Mouse (Mus musculus) hematopoietic stem cell, adult 5-6 weeks (primary cell): ENCODE results near the gene Nlgn2. TPM values are rescaled to one million over a fixed set of nuclear protein-coding genes. Genes with fewer than 3 reads are reported as not detected.

Experiments used
- ATAC-seq, 2 experiments: fragments of 125-278 bp in 1 of 2; replicated peaks in 1 of 2; 2 replicates each; pipeline ENCODE4 v1.8.0; 2016 to 2017; ENCODE audit warnings: inconsistent platforms in 2 of 2, mild to moderate bottlenecking in 2 of 2, moderate number of reproducible peaks in 2 of 2, low read depth in 1 of 2, moderate TSS enrichment in 1 of 2; ENCODE audit not compliant: low FRiP score in 2 of 2, poor library complexity in 2 of 2, severe bottlenecking in 2 of 2, insufficient read depth in 1 of 2, low TSS enrichment in 1 of 2
- total RNA-seq: library from RNA; stranded (forward); fragments of 172-1452, 232-1000 nt; gene quantifications from 2 replicates; pipeline ENCODE4 v1.2.3, GENCODE M21; 2017

Gene Nlgn2
- total RNA-seq, 1 experiment from 2014 or later, result 8.7 TPM

DNA sequence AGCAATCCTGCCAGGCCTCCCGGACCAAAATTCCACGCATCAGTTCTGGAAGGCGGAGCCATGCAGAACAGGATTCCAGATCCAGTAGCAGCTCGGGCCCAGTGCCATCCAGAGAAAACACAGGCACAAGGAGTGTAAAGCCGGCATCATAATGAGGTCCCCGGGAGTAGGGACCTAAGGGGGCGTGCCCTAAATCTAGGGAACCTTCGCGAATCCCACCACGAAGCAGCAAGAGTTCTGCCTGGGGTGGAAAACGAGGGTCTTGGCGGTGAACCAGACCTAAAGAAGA is 33.0 kb downstream of the Nlgn2 start:
- no peak for ATAC-seq

DNA sequence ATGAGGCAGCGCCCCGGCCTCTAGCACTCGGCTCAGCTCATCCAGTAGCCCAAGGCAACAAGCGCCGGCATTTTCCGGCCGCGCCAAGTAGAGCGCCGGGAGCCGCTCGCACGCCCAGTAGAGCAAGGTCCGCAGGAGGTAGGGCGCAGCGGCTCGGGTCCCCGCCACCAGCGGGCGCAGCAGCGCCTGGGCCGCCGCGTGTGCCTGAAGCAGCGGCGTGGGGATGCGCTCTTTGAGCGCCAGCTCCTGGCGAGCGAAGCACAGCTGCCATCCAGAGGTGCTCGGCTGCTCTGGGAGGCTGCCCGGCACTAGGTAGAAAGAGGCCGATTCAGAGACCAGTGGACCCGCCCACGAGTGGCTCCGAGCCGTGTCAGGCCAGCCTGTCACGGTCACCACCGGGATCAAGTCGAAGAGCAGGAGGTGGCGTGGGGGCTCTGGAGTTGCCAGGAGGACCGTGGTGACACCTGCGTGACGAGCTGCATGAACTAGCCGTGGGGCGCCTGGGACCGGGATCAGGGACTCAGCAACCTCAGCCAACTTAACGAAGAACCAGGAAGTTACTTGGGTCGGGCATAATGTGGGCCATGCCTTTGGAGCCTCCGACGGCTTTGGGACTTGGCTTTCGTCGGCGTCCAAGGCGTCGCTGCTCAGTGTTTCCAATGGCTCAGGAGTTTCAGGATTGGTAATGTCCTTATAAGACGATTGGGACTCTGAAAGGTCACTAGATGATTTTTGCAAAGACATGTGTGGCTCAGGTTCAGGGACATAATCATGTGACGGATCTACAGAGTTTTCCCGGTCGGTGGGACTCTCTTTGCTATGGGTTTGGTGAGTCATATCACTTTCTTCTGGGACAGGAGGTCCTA is 33.6 kb downstream of the Nlgn2 start:
- ATAC-seq, result peak; percentile 23 to 59; a peak in 3 of 4 replicates

DNA sequence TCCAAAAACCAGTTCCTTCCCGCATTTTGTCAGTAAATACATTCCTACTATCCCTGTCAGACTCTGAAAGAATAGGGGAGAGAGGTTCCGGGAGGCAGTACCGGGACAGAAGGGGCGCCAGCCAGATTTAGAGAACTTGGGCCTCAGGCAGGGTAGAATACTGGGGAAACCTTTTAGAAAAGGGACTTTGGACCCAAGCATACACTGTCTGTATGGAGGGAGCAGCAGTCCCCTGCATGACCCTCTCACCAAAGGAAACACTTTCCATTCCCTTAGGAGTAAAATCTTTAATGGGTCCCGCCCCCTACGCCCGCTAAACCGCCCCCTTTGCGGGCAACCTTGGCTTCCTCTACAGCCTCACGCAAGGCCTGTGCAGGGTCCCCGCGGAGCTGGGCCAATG is 34.3 kb downstream of the Nlgn2 start:
- no peak for ATAC-seq

DNA sequence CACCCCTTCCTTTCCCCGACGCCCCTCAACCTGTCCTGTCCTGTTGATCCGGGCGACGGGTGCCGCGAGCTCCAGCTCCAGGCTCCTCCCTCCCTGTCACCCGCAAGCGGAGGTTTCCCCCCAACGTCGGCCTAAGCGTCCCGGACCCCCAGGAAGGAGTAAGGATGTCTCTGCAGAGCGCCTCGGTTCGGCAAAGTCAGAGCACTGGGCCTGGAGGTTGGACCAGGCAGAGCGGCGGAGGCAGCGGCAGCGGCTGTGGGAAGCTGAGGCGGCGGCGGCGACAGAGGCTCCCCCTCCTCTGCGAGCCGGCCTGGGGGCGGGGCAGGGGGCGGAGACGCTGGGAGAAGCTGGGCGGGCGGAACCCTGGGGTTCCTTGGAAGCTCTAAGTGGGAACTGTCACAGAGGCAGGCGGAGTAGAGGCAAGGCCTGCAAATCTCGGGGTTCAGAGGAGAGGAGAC is 34.9 kb downstream of the Nlgn2 start:
- peak; percentile 40 to 43; a peak in 3 of 4 replicates for ATAC-seq

DNA sequence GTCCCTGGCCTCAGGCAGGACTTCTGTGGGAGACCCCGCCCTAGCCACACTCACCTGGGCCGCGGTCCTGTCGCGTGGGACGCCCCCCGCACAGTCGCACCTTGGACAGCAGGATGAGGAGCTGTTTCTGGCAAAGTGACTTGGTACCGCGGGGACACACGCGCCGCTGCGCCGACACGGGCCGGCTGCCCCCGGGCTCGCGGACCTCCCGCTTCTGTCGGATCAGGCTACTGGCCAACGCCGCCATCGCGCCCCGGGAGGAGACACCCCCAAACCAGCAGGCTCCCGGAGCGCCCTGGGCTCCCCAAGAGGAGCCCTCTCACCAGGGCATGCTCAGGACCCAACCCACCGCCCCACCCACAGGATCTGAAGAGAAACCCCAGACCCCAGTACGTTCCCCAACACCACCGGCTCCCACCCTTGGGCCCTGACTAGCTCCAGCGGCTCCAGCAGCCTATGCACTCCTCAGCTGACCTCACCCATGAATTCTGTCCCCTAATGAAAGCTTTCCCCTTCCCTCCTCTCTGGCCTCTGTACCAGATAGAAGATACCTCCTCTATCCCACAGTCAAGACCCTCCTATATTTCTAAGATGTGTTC is 36.1 kb downstream of the Nlgn2 start, which contains the start of gene Fgf11:
Fgf11 (minus strand) TSS at position 479 of the 599 bp plus-strand sequence.
- ATAC-seq, result no peak

DNA sequence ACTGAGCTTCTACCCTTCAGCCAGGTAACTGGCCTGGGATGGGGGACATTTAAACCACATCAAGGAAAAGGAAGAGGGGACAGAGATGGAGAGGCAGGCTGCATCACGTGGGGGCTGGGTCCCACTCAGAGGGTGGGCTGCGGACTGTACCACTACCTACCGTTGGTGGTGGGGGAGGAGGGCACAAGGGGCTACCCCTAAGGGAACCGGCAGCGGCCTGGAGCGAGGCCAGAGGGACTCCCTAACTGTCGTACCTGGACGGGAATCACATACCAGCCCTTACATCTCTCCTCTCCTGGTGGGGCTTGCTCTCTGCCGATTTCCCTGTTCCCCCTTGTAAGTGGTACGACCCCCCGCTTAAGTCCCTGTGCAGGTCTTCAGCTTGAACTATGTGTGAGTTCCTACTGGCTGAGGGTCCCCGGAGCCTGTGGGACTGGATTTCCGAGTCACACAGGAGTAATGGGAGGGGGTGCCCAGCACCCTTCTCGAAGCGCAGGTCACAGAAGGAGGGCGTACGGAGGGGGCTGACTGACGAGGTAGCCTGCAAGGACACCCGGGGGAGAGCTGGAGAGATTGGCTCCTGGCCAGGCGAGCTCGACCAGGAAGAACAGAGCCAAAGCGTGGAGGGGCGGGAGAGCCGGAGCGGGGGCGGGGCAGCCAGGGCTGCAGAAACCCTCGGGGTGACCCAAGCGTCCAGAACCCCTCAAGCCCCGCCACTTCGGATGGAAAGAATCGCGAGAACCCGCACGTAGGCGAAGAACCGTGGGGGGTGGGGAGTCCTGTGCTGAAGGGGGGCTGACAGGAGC is 37.0 kb downstream of the Nlgn2 start:
- no peak for ATAC-seq

GRCm38 (mm10) chr11:69800138-69800391 is 37.5 kb downstream of the Nlgn2 start:
- no peak; a peak in 1 of 4 replicates for ATAC-seq

GRCm38 (mm10) chr11:69799394-69800137 is 38.0 kb downstream of the Nlgn2 start:
- ATAC-seq, result no peak

GRCm38 (mm10) chr11:69797924-69798323 is 39.7 kb downstream of the Nlgn2 start:
- no peak for ATAC-seq

- ATAC-seq, result no peak
These were observed 41.6 kb downstream of the Nlgn2 start for GRCm38 (mm10) chr11:69795983-69796435.

DNA sequence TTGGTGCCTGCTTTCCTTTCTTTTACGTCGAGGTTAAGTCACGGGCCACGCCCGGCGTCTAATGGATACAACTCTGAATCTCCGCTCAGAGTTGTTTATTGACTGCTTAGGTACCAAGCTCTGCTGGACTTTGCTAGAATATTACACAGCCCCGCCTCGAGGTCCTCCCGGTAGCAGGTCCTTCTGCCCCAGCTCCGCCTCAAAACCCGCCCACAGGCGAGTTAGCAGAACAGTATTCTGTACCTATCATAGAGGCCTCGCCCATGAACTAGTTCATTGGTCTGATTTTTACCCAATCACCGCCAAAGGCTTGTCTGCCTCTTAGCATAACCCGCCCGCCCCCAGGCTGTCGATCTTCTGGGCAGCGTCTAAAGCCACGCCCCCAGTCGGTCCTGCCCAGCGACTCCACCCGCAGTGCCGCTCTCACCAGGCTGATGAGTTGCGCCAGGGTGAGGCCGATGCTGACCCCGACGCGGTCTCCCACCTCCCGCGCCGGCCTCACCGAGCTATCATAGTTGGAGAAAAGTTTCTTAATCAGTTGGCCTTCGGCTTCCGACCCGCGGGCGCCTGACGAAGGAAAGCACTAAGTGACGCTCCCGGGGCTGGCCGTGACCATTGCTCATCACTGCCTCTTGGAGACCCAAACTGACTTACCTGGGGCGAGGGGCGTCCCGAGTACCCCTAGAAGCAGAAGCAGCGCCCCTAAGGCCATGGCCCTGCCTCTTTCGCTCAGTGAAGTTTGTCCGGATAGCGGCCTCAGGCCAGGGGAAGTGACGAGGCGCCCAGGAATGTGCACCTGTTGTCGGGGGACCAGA is 42.2 kb downstream of the Nlgn2 start, which contains the start of gene Chrnb1:
Chrnb1 (minus strand) TSS at position 776 of the 815 bp plus-strand sequence.
- ATAC-seq, result peak; percentile 94 to 97

DNA sequence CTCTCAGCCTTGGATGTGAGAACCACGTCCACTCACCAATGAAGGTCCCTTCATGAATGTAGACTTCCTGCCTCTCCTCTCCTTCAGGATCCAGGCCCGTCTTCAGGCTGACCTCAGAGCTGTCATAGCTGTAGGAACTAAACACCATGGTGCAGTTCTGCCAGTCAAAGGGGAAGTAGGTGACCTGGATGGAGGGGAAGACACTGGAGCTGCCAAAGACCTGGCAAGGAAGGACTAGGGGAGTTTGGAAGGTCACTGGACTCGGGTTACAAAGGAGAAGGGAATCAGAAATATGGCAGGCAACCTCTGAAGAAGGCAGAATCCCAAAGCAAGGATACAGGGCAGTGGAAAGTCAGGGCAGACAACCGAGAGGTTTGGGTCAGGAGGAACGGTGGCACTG is 44.2 kb downstream of the Nlgn2 start:
- ATAC-seq, result no peak

DNA sequence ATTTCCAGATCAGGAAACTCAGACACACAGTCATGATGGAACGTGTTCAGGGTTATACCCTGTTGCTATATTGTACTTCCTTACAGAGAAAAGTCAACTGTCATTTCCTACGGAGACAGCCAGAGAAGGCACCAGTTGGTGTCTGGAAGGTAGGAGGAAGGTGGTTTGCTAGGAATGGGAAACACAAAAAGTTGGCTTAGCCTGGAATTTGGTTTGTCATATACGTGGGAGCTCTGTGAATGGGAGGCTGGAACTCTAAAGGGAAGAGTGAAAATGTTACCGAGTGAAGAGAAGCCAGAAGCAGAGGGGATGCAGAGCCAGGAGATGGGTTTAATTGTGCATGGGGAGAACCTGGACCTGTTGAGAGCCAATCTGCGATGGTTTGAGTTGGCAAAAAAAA is 46.2 kb downstream of the Nlgn2 start:
- no peak for ATAC-seq

GRCm38 (mm10) chr11:69789431-69789830 is 48.2 kb downstream of the Nlgn2 start:
- no peak for ATAC-seq

GRCm38 (mm10) chr11:69787306-69787705 is 50.3 kb downstream of the Nlgn2 start:
- no peak for ATAC-seq

- ATAC-seq, result peak in 1 of 2 experiments; percentile 56; a peak in 1 of 4 replicates
These were observed 52.8 kb downstream of the Nlgn2 start for GRCm38 (mm10) chr11:69784793-69785272.
